Mouse (Mus musculus): ENCODE measurements around the gene Crybb1. TPM values are rescaled to one million over a fixed set of nuclear protein-coding genes. Genes with fewer than 3 reads are reported as not detected.
A peak's percentile ranks its signal among the peaks of the same experiment; 100 is the strongest.

The Crybb1 gene
- polyA plus RNA-seq, 1 experiment: 1.9 TPM

- H3K4me3 ChIP-seq (replicated peaks; ENCODE audit: insufficient read depth, low read depth, low read length): no peak overlapping the region
- H3K4me1 ChIP-seq (ENCODE audit: control insufficient read depth, insufficient read depth, low read length): no peaks in the 10 kb centered on the region
- H3K27me3 ChIP-seq (ENCODE audit: control insufficient read depth, insufficient read depth, low read length): no peaks in the 10 kb centered on the region
- peak; percentile 21 to 54 for DNase-seq
- 4% methylated on average over 10 of the region's 10 CpGs for WGBS
- TF ChIP-seq POLR2A (IDR thresholded peaks at IDR 0.05; ENCODE audit: borderline replicate concordance, insufficient read depth, low read length) (no peak), CTCF (IDR thresholded peaks at IDR 0.05; ENCODE audit: borderline replicate concordance, insufficient read depth, low read depth, low read length) (peak; percentile 71; the same call in 1 of the 2 replicates)
- no peak overlapping the region for H3K27ac ChIP-seq (ENCODE audit: insufficient read depth, low read length)
Observed at GRCm38 (mm10) chr5:112214419-112214818, 41.2 kb upstream of the Crybb1 start.

- Histone ChIP-seq H3K27ac (ENCODE audit: insufficient read depth, low read length) (no peak overlapping the region), H3K4me3 (replicated peaks; ENCODE audit: insufficient read depth, low read depth, low read length) (no peak overlapping the region), H3K27me3 (ENCODE audit: control insufficient read depth, insufficient read depth, low read length) (no peaks in the 10 kb centered on the region), H3K4me1 (ENCODE audit: control insufficient read depth, insufficient read depth, low read length) (no peaks in the 10 kb centered on the region)
- 29% methylated on average over 12 of the region's 12 CpGs for WGBS
- DNase-seq: no peak
- TF ChIP-seq POLR2A (IDR thresholded peaks at IDR 0.05; ENCODE audit: borderline replicate concordance, insufficient read depth, low read length) (no peak), CTCF (IDR thresholded peaks at IDR 0.05; ENCODE audit: borderline replicate concordance, insufficient read depth, low read depth, low read length) (no peak)
Observed at GRCm38 (mm10) chr5:112215291-112215751, 40.3 kb upstream of the Crybb1 start.

GRCm38 (mm10) chr5:112215801-112216251 lies 39.8 kb upstream of the Crybb1 start:
- H3K27ac ChIP-seq (ENCODE audit: insufficient read depth, low read length): no peak overlapping the region
- TF ChIP-seq CTCF (IDR thresholded peaks at IDR 0.05; ENCODE audit: borderline replicate concordance, insufficient read depth, low read depth, low read length) (no peak), POLR2A (IDR thresholded peaks at IDR 0.05; ENCODE audit: borderline replicate concordance, insufficient read depth, low read length) (no peak)
- H3K27me3 ChIP-seq (ENCODE audit: control insufficient read depth, insufficient read depth, low read length): no peaks in the 10 kb centered on the region
- H3K4me1 ChIP-seq (ENCODE audit: control insufficient read depth, insufficient read depth, low read length): no peaks in the 10 kb centered on the region
- WGBS: 59% methylated on average over 9 of the region's 9 CpGs
- H3K4me3 ChIP-seq (replicated peaks; ENCODE audit: insufficient read depth, low read depth, low read length): no peak overlapping the region
- no peak for DNase-seq

- TF ChIP-seq CTCF (IDR thresholded peaks at IDR 0.05; ENCODE audit: borderline replicate concordance, insufficient read depth, low read depth, low read length): no peak
- no peak for TF ChIP-seq POLR2A (IDR thresholded peaks at IDR 0.05; ENCODE audit: borderline replicate concordance, insufficient read depth, low read length)
- Histone ChIP-seq H3K27ac (ENCODE audit: insufficient read depth, low read length) (no peak overlapping the region), H3K4me1 (ENCODE audit: control insufficient read depth, insufficient read depth, low read length) (no peaks in the 10 kb centered on the region), H3K27me3 (ENCODE audit: control insufficient read depth, insufficient read depth, low read length) (no peaks in the 10 kb centered on the region), H3K4me3 (replicated peaks; ENCODE audit: insufficient read depth, low read depth, low read length) (no peak overlapping the region)
- WGBS: 51% methylated on average over 7 of the region's 7 CpGs
- DNase-seq: no peak
Observed at GRCm38 (mm10) chr5:112216335-112216734, 39.3 kb upstream of the Crybb1 start.

- no peak overlapping the region for H3K27ac ChIP-seq (ENCODE audit: insufficient read depth, low read length)
- H3K4me1 ChIP-seq (ENCODE audit: control insufficient read depth, insufficient read depth, low read length): no peaks in the 10 kb centered on the region
- DNase-seq: no peak
- H3K27me3 ChIP-seq (ENCODE audit: control insufficient read depth, insufficient read depth, low read length): no peaks in the 10 kb centered on the region
- H3K4me3 ChIP-seq (replicated peaks; ENCODE audit: insufficient read depth, low read depth, low read length): no peak overlapping the region
- WGBS: 50% methylated on average over 22 of the region's 22 CpGs
- TF ChIP-seq POLR2A (IDR thresholded peaks at IDR 0.05; ENCODE audit: borderline replicate concordance, insufficient read depth, low read length) (no peak), CTCF (IDR thresholded peaks at IDR 0.05; ENCODE audit: borderline replicate concordance, insufficient read depth, low read depth, low read length) (no peak)
Observed at GRCm38 (mm10) chr5:112217031-112217430, 38.6 kb upstream of the Crybb1 start.

GRCm38 (mm10) chr5:112218679-112219078 lies 36.9 kb upstream of the Crybb1 start:
- no peak for TF ChIP-seq POLR2A (IDR thresholded peaks at IDR 0.05; ENCODE audit: borderline replicate concordance, insufficient read depth, low read length)
- TF ChIP-seq CTCF (IDR thresholded peaks at IDR 0.05; ENCODE audit: borderline replicate concordance, insufficient read depth, low read depth, low read length): no peak
- Histone ChIP-seq H3K4me1 (ENCODE audit: control insufficient read depth, insufficient read depth, low read length) (no peaks in the 10 kb centered on the region), H3K27me3 (ENCODE audit: control insufficient read depth, insufficient read depth, low read length) (no peaks in the 10 kb centered on the region), H3K27ac (ENCODE audit: insufficient read depth, low read length) (no peak overlapping the region), H3K4me3 (replicated peaks; ENCODE audit: insufficient read depth, low read depth, low read length) (no peak overlapping the region)
- WGBS: 63% methylated on average over 4 of the region's 4 CpGs
- DNase-seq: no peak

- Histone ChIP-seq H3K4me1 (ENCODE audit: control insufficient read depth, insufficient read depth, low read length) (no peaks in the 10 kb centered on the region), H3K27ac (ENCODE audit: insufficient read depth, low read length) (no peak overlapping the region), H3K27me3 (ENCODE audit: control insufficient read depth, insufficient read depth, low read length) (no peaks in the 10 kb centered on the region), H3K4me3 (replicated peaks; ENCODE audit: insufficient read depth, low read depth, low read length) (no peak overlapping the region)
- WGBS: 30% methylated on average over 1 of the region's 1 CpGs
- TF ChIP-seq POLR2A (IDR thresholded peaks at IDR 0.05; ENCODE audit: borderline replicate concordance, insufficient read depth, low read length) (no peak), CTCF (IDR thresholded peaks at IDR 0.05; ENCODE audit: borderline replicate concordance, insufficient read depth, low read depth, low read length) (no peak)
- DNase-seq: no peak
Observed at GRCm38 (mm10) chr5:112219398-112219797, 36.2 kb upstream of the Crybb1 start.

GRCm38 (mm10) chr5:112220203-112220602 lies 35.4 kb upstream of the Crybb1 start:
- no peak for TF ChIP-seq POLR2A (IDR thresholded peaks at IDR 0.05; ENCODE audit: borderline replicate concordance, insufficient read depth, low read length)
- no peak for TF ChIP-seq CTCF (IDR thresholded peaks at IDR 0.05; ENCODE audit: borderline replicate concordance, insufficient read depth, low read depth, low read length)
- no peaks in the 10 kb centered on the region for H3K4me1 ChIP-seq (ENCODE audit: control insufficient read depth, insufficient read depth, low read length)
- no peak for DNase-seq
- no peak overlapping the region for H3K4me3 ChIP-seq (replicated peaks; ENCODE audit: insufficient read depth, low read depth, low read length)
- 92% methylated on average over 8 of the region's 8 CpGs for WGBS
- H3K27me3 ChIP-seq (ENCODE audit: control insufficient read depth, insufficient read depth, low read length): no peaks in the 10 kb centered on the region
- no peak overlapping the region for H3K27ac ChIP-seq (ENCODE audit: insufficient read depth, low read length)
